Mouse (Mus musculus): ENCODE results near the gene D11Wsu47e.

- TF ChIP-seq CTCF (IDR thresholded peaks at IDR 0.05; ENCODE audit: low read depth) (no peak), EP300 (optimal IDR thresholded peaks at IDR 0.05) (no peak)
Measured at GRCm38 (mm10) chr11:113710257-113710777, 26.1 kb downstream of the D11Wsu47e start.
